Mouse (Mus musculus) stomach, postnatal 0 days (tissue): ENCODE data around the gene Limk1.

Experiments
- CTCF ChIP-seq: IDR thresholded peaks from 2 replicates; pipeline ENCODE4 v1.5.1; 2016; ENCODE audit warnings: antibody characterized with exemption, low read depth, mild to moderate bottlenecking, moderate library complexity
- EP300 ChIP-seq: optimal IDR thresholded peaks from 2 replicates; pipeline ENCODE3; 2016; ENCODE audit warnings: antibody characterized with exemption

GRCm38 (mm10) chr5:134668495-134668894 is 19.9 kb downstream of the Limk1 start:
- peak; percentile 77 for TF ChIP-seq CTCF
- TF ChIP-seq EP300: no peak
